Mouse (Mus musculus) limb, embryonic 12.5 days (tissue): ENCODE measurements around the gene Mamstr. TPM values are rescaled to one million over a fixed set of nuclear protein-coding genes. Genes with fewer than 3 reads are reported as not detected.

ENCODE experiments used
- ATAC-seq: fragments of 200-750 bp; cut with Nextera tagmentation; 2 replicates; pipeline ENCODE4 v1.8.0; 2017; ENCODE audit warnings: low read depth, moderate TSS enrichment; ENCODE audit not compliant: insufficient number of reproducible peaks, insufficient read depth, low FRiP score, low TSS enrichment
- H3K27ac ChIP-seq: fragments of 300-500 bp; sonication (generic); 2 replicates; pipeline ENCODE4 v1.5.1; 2016; ENCODE audit warnings: mild to moderate bottlenecking, moderate library complexity
- H3K27me3 ChIP-seq: fragments of 300-500 bp; sonication (generic); 2 replicates; pipeline ENCODE4 v1.6.1; 2016; ENCODE audit warnings: mild to moderate bottlenecking, moderate library complexity
- H3K36me3 ChIP-seq: fragments of 300-500 bp; sonication (generic); 2 replicates; pipeline ENCODE4 v1.6.1; 2016; ENCODE audit warnings: mild to moderate bottlenecking, moderate library complexity
- H3K4me1 ChIP-seq: fragments of 300-500 bp; sonication (generic); replicated peaks from 2 replicates; pipeline ENCODE4 v1.6.1; 2016
- H3K4me2 ChIP-seq: fragments of 300-500 bp; sonication (generic); 2 replicates; pipeline ENCODE4 v1.6.1; 2016; ENCODE audit warnings: mild to moderate bottlenecking, moderate library complexity
- H3K4me3 ChIP-seq: fragments of 300-500 bp; sonication (generic); replicated peaks from 2 replicates; pipeline ENCODE4 v1.5.1; 2016; ENCODE audit warnings: mild to moderate bottlenecking
- H3K9ac ChIP-seq: fragments of 300-500 bp; sonication (generic); replicated peaks from 2 replicates; pipeline ENCODE4 v1.6.1; 2016; ENCODE audit warnings: mild to moderate bottlenecking, moderate library complexity
- H3K9me3 ChIP-seq: fragments of 300-500 bp; sonication (generic); 2 replicates; pipeline ENCODE4 v1.6.1; 2016; ENCODE audit warnings: mild to moderate bottlenecking, moderate library complexity
- WGBS: fragments of 180-500 bp; shearing (Covaris S2); methylation state at CpG from one replicate; pipeline ENCODE4 v1.1.7; 2016; 5-methylcytosine and 5-hydroxymethylcytosine counted together
- polyA plus RNA-seq: library from polyadenylated mRNA; unstranded; fragments of >200 nt; fragmentation: Nextera tagmentation; extraction: Ambion mirVana; gene quantifications from 2 replicates; pipeline ENCODE4 v1.2.1, GENCODE M21; 2016

The Mamstr gene
- polyA plus RNA-seq, 1 experiment from 2014 or later, result 5.7 TPM

DNA sequence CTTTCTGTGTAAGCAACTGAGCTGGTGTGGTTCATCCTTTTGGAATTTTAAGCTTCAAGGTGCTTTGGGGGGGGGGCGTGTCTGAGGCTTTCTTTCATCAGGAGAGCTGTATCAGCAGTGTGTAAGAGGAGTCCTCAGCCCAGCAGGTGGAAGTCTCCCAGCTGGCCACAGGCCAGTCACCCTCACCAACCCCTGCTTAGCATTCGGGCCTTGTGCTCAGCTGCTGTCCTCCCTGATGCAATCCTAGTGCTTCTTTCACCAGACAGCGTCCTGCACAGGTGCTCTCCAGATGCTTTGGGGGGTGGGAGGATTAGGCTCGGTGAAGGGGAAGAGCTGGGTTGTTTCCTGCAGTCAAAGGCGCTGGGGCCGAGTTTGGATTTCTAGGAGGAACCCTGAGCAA lies 23.5 kb upstream of the Mamstr start:
- ATAC-seq, result no peak
- H3K27me3 ChIP-seq, result peaks cover 48% of the 10 kb centered on the region
- no peaks in the 10 kb centered on the region for H3K36me3 ChIP-seq
- H3K27ac ChIP-seq, result no peak overlapping the region
- no peak overlapping the region for H3K4me3 ChIP-seq
- peaks cover 18% of the 10 kb centered on the region for H3K4me1 ChIP-seq
- WGBS, result 17% methylated on average over 6 of the region's 6 CpGs
- H3K9me3 ChIP-seq, result no peaks in the 10 kb centered on the region
- H3K9ac ChIP-seq, result no peak overlapping the region
- H3K4me2 ChIP-seq, result no peak overlapping the region

DNA sequence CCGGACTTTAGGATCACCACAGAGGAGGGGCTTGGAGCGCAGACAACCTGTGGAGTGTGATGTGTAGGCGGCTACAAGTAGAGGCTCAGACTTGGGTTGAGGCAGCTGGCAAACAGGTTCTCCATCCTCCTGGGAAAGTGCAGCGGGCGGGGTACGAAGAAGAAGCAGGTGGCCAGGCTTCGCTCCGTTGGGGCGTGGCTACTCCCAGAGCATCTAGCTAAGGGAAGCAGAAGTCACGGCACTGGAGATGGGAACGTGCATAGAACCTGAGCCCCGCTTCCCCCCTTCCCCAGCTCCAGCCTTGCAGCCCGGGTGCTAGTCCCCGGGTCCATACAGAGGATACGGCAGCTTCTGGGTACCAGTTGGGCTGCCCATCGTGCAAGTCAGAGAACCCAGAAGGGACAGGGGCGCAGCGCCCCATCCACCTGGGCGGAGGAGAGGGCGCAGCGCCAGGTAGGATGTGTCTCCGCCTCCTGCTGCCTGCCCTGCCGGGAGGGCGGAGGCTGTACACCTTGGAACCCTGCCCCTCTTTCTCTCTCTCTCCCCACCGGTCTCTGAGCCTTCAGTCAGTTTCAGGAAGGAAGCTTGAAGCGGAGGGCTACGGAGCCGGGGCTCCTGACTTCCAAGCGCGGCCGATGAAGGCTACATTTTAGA lies 22.6 kb upstream of the Mamstr start, which contains the start of gene Fut1:
Gene Fut1, plus strand, starts transcription at position 248 of the 654 bp plus-strand sequence.
- 0 out of 2 replicates have a peak within 1 kb of the TSS, but pooled peaks have one; percentile 5 for H3K9ac ChIP-seq
- peak within 1 kb of the TSS; percentile 55 for H3K4me2 ChIP-seq
- H3K4me3 ChIP-seq, result peak within 1 kb of the TSS; percentile 28
- no peak within 1 kb of the TSS for H3K27ac ChIP-seq
- no peaks in the 10 kb centered on the region for H3K9me3 ChIP-seq
- no peak for ATAC-seq
- 6% methylated on average over 31 of the region's 31 CpGs for WGBS
- H3K36me3 ChIP-seq, result no peaks in the 10 kb centered on the region
- peaks cover 18% of the 10 kb centered on the region for H3K4me1 ChIP-seq
- peaks cover 48% of the 10 kb centered on the region for H3K27me3 ChIP-seq

DNA sequence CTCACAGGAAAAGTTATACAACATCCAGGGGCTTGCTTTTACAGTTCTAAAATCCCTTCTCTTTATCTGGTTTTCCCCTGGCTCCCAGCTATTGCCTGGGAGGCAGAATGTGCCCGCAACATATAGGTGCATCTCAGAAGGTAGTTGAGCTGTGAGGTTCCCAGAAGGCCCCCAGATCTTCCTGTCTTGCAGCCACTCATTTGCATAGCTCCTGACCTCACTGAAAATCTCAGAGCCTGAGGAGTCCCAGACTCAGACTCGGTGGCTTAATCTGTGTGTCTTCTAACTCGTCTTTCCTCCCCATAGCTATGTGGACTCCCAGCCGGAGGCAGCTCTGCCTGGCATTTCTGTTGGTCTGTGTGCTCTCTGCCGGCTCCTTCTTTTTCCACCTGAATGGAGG lies 21.5 kb upstream of the Mamstr start:
- no peak overlapping the region for H3K9ac ChIP-seq
- no peak overlapping the region for H3K27ac ChIP-seq
- WGBS, result 83% methylated on average over 5 of the region's 5 CpGs
- ATAC-seq, result no peak
- H3K4me1 ChIP-seq, result peaks cover 18% of the 10 kb centered on the region
- no peak overlapping the region for H3K4me3 ChIP-seq
- no peaks in the 10 kb centered on the region for H3K36me3 ChIP-seq
- H3K27me3 ChIP-seq, result peaks cover 48% of the 10 kb centered on the region
- no peaks in the 10 kb centered on the region for H3K9me3 ChIP-seq
- no peak overlapping the region for H3K4me2 ChIP-seq

DNA sequence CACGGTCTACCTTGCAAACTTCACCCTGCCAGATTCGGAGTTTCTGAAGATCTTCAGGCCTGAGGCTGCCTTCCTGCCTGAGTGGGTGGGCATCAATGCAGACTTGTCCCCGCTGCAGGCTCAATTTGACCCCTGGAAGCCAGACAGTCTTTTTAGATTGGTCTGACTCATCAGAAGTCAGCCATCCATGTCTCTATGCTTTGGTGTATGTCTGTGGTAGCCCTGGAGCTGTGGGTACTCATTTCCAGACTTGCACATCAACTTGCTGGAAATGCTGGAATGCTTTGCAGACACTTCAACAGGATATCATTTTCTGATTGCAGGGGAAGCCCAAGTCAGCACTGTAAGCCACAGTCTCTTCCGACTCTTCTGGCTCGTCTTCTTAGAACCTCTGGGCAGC lies 20.2 kb upstream of the Mamstr start:
- H3K4me2 ChIP-seq, result no peak overlapping the region
- H3K27me3 ChIP-seq, result peaks cover 55% of the 10 kb centered on the region
- peaks cover 18% of the 10 kb centered on the region for H3K4me1 ChIP-seq
- H3K4me3 ChIP-seq, result no peak overlapping the region
- 85% methylated on average over 5 of the region's 5 CpGs for WGBS
- H3K27ac ChIP-seq, result no peak overlapping the region
- no peak for ATAC-seq
- H3K36me3 ChIP-seq, result no peaks in the 10 kb centered on the region
- no peak overlapping the region for H3K9ac ChIP-seq
- H3K9me3 ChIP-seq, result no peaks in the 10 kb centered on the region

DNA sequence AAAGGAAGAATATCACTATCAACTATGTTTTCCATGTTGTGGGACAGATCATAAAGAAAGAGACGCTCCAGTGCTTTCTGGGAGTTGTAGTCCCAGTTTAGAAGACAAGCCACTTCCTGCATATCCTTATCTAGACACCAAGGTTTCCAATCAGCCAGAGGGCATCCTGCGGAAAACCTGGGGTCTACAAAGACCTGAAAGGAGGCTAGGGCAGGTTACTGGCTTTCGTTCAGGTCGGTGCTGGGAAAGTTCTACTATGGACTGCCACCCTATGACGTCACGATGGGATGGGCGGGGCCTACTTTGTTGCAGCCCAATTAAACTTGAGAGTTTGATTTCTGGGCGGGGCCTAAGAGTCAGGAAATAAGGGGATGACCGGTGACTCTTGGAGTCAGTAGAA lies 18.3 kb upstream of the Mamstr start, which contains the start of gene Izumo1:
Gene Izumo1, plus strand, starts transcription at position 369 of the 400 bp plus-strand sequence.
- H3K9ac ChIP-seq, result no peak within 1 kb of the TSS
- H3K27me3 ChIP-seq, result peaks cover 48% of the 10 kb centered on the region
- H3K4me1 ChIP-seq, result peaks cover 10% of the 10 kb centered on the region
- no peaks in the 10 kb centered on the region for H3K36me3 ChIP-seq
- ATAC-seq, result no peak
- WGBS, result 29% methylated on average over 9 of the region's 9 CpGs
- H3K9me3 ChIP-seq, result no peaks in the 10 kb centered on the region
- H3K27ac ChIP-seq, result no peak within 1 kb of the TSS
- no peak within 1 kb of the TSS for H3K4me2 ChIP-seq
- H3K4me3 ChIP-seq, result no peak within 1 kb of the TSS

DNA sequence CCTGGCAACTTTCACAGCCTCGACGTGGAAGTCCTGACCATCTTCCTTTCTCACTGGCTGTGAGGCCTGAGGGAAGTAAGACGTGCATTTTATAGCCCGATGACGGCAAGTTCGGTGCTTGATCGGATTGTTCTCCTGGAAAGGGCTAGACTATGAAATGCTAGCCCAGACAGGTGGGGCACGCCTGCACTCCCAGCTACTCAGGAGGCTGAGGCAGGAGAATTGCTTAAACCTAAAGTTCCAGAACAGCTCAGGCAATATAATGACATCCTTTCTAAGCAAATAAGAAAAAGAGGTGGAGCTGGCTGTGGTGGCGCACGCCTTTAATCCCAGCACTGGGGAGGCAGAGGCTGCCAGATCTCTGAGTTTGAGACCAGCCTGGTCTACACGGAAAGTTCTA lies 16.3 kb upstream of the Mamstr start:
- WGBS, result 89% methylated on average over 11 of the region's 11 CpGs
- Histone ChIP-seq H3K36me3 (no peaks in the 10 kb centered on the region), H3K27me3 (peaks cover 48% of the 10 kb centered on the region), H3K9ac (no peak overlapping the region), H3K4me2 (no peak overlapping the region), H3K4me1 (0 out of 2 replicates have a peak, but pooled peaks cover 4% of the 10 kb centered on the region), H3K27ac (no peak overlapping the region), H3K9me3 (no peaks in the 10 kb centered on the region), H3K4me3 (no peak overlapping the region)
- no peak for ATAC-seq

DNA sequence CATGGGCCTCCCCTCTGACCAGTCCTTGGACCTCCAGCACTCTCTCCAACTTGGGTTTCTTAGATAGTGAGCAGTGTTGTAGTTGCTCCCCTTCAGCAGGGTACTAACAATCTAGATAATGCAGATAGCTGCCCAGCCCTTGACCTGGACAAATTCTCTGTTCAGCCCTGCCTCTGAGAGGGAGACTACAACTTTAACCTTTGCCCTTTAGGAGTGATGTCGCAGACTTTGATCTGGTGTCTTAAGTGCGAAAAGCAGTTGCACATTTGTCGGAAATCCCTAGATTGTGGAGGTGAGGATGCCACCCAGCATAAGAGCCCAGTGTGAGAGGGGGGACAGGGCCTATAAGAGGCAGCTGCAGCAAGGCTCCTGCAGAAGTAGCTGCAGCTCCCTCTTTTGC lies 15.1 kb upstream of the Mamstr start:
- 32% methylated on average over 3 of the region's 3 CpGs for WGBS
- peaks cover 44% of the 10 kb centered on the region for H3K27me3 ChIP-seq

DNA sequence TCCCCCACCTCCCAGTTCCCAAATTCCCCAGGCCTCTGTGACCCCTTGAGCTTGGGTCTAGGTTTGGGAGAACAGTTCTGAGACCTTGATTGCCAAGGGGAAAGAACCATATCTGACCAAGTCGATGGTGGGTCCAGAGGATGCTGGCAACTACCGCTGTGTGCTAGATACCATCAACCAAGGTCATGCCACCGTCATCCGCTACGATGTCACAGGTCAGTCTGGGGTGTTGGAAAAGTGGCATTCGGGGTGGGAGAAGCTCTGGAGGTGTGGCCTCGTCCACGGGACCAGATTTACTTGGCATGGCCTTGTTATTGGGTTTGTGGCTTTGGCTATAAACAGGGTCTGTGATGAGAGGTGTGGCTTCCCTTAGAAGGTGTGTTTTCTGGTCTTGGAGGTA lies 14.3 kb upstream of the Mamstr start:
- no peaks in the 10 kb centered on the region for H3K36me3 ChIP-seq
- no peak for ATAC-seq
- no peaks in the 10 kb centered on the region for H3K9me3 ChIP-seq
- no peak overlapping the region for H3K4me2 ChIP-seq
- 0 out of 2 replicates have a peak, but pooled peaks cover 4% of the 10 kb centered on the region for H3K4me1 ChIP-seq
- 89% methylated on average over 8 of the region's 8 CpGs for WGBS
- no peak overlapping the region for H3K27ac ChIP-seq
- no peak overlapping the region for H3K9ac ChIP-seq
- peaks cover 50% of the 10 kb centered on the region for H3K27me3 ChIP-seq
- H3K4me3 ChIP-seq, result no peak overlapping the region

More for the DNA sequence above, 15.1 kb upstream of the Mamstr start:
- Histone ChIP-seq H3K9ac (no peak overlapping the region), H3K4me1 (0 out of 2 replicates have a peak, but pooled peaks cover 4% of the 10 kb centered on the region), H3K4me3 (no peak overlapping the region), H3K4me2 (no peak overlapping the region), H3K36me3 (no peaks in the 10 kb centered on the region), H3K27ac (no peak overlapping the region), H3K9me3 (no peaks in the 10 kb centered on the region)
- ATAC-seq, result no peak

DNA sequence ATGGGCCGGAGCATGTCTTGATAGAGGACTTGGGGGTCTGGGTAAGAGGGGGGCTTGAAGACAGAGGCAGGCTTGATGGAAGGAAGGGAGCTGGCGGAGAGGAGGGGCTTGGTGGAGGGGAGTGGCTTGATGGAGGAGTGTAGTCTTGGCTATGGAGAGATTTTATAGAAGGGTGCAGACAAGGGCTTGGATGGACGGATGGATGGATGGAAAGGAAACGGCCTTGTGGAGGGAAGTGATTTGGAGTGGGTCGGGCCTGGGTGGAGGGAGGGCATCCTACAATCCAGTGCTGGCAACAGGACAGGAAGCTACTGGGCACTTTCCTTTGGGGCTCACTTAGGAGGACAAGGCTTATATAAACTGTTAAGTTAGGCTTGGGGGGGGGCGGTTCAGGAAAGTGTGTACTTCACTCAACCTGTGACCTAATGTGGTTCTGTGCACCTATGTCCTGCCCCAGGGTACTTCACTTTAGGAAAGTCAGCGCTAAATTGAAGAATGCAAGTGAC lies 13.2 kb upstream of the Mamstr start:
- 0 out of 2 replicates have a peak overlapping the region, but pooled peaks have one; percentile 23 for H3K27ac ChIP-seq
- WGBS, result 89% methylated on average over 7 of the region's 7 CpGs
- peaks cover 58% of the 10 kb centered on the region for H3K27me3 ChIP-seq
- no peak overlapping the region for H3K9ac ChIP-seq
- no peak overlapping the region for H3K4me3 ChIP-seq
- H3K4me1 ChIP-seq, result 0 out of 2 replicates have a peak, but pooled peaks cover 4% of the 10 kb centered on the region
- no peaks in the 10 kb centered on the region for H3K9me3 ChIP-seq
- H3K36me3 ChIP-seq, result no peaks in the 10 kb centered on the region
- no peak for ATAC-seq
- no peak overlapping the region for H3K4me2 ChIP-seq

DNA sequence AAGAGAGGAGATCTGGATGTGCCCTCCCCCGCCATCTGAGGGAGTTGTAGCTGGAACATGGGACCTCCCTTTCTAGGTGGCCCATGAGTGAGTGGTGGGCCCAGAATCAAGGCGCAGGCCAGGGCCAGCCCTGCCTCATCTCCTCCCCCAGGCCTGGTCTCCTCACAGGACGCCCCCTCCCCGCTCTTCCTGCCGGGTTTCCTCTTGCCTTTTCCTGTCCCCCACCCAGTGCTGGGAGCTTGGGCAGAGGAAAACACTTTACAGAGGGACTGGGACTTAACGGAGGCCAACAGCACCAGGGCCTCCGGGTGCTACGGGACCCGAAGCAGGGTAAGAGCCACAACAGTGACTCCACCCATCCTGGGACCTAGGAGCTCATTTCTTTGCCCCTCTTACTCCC lies 12.5 kb upstream of the Mamstr start, which contains the start of gene Rasip1:
Gene Rasip1, plus strand, starts transcription at position 228 of the 400 bp plus-strand sequence.
- Histone ChIP-seq H3K4me3 (peak within 1 kb of the TSS; percentile 61), H3K4me1 (peaks cover 6% of the 10 kb centered on the region; the same call in 1 of the 2 replicates), H3K27me3 (peaks cover 64% of the 10 kb centered on the region), H3K9ac (peak within 1 kb of the TSS; percentile 75), H3K9me3 (no peaks in the 10 kb centered on the region), H3K36me3 (no peaks in the 10 kb centered on the region), H3K27ac (peak within 1 kb of the TSS; percentile 51; the same call in 1 of the 2 replicates), H3K4me2 (peak within 1 kb of the TSS; percentile 88)
- ATAC-seq, result no peak
- 77% methylated on average over 9 of the region's 9 CpGs for WGBS

DNA sequence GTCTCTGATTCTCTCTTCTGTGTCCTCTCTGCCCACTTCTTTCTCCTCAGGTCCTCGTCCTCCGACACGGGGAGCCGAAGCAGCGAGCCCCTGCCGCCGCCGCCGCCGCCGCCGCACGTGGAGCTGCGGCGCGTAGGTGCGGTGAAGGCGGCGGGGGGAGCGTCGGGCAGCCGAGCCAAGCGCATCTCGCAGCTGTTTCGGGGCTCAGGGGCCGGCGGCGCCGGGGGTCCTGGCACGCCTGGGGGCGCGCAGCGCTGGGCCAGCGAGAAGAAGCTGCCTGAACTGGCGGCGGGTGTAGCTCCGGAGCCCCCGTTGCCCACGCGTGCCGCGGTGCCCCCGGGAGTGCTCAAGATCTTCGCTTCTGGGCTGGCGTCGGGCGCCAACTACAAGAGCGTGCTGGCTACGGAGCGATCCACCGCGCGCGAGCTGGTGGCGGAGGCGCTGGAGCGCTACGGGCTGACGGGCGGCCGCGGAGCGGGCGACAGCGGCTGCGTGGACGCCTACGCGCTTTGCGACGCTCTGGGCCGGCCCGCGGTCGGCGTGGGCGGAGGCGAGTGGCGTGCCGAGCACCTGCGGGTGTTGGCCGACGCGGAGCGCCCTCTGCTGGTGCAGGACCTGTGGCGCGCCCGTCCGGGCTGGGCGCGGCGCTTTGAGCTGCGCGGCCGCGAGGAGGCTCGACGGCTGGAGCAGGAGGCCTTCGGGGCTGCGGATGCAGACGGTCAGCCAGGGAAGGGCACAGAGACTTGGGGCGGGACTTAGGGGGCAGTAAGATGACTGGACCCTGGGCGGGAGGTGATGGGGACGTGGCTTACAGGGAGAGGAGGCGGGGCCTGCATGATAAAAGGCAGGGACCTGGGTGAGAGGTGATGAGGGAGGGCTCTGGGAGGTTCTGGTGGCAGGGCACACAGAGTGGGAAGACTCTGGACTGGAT lies 11.1 kb upstream of the Mamstr start:
- Histone ChIP-seq H3K9ac (peak overlapping the region; percentile 75), H3K36me3 (no peaks in the 10 kb centered on the region), H3K27ac (peak overlapping the region; percentile 51; the same call in 1 of the 2 replicates), H3K4me3 (peak overlapping the region; percentile 61), H3K9me3 (no peaks in the 10 kb centered on the region), H3K4me1 (peaks cover 11% of the 10 kb centered on the region), H3K4me2 (peak overlapping the region; percentile 88), H3K27me3 (peaks cover 76% of the 10 kb centered on the region)
- ATAC-seq, result peak; percentile 56
- 1% methylated on average over 105 of the region's 105 CpGs for WGBS
